Mouse (Mus musculus) liver, adult 2 months (tissue): ENCODE results near the gene Cmas. TPM values are rescaled to one million over a fixed set of nuclear protein-coding genes. Genes with fewer than 3 reads are reported as not detected.
A peak's percentile ranks its signal among the peaks of the same experiment; 100 is the strongest.

Experiments
- DNase-seq: peaks from one replicate; pipeline ENCODE4 v3.0.0-alpha.2; 2011; ENCODE audit warnings: low read depth, low spot score; ENCODE audit errors: extremely low read depth
- H3K27ac ChIP-seq: fragments of 200-500 bp; replicated peaks from 2 replicates; pipeline ENCODE4 v1.5.1; 2012; ENCODE audit warnings: low read depth, mild to moderate bottlenecking, control low read depth, inconsistent platforms, low read length; ENCODE audit not compliant: insufficient read depth
- H3K27me3 ChIP-seq: fragments of 200-500 bp; 2 replicates; pipeline ENCODE4 v1.6.1; 2012; ENCODE audit warnings: mild to moderate bottlenecking, moderate library complexity, low read length, inconsistent platforms; ENCODE audit not compliant: control insufficient read depth, insufficient read depth
- H3K36me3 ChIP-seq: fragments of 200-500 bp; 2 replicates; pipeline ENCODE4 v1.6.1; 2012; ENCODE audit warnings: low read length, inconsistent platforms; ENCODE audit not compliant: control insufficient read depth, insufficient read depth
- H3K4me1 ChIP-seq: fragments of 200-500 bp; 2 replicates; pipeline ENCODE4 v1.6.1; 2011; ENCODE audit warnings: low read length; ENCODE audit not compliant: control insufficient read depth, insufficient read depth
- H3K4me3 ChIP-seq: fragments of 200-500 bp; 2 replicates; pipeline ENCODE4 v1.5.1; 2011; ENCODE audit warnings: low read depth, mild to moderate bottlenecking, control low read depth, low read length, moderate library complexity; ENCODE audit not compliant: insufficient read depth
- H3K79me2 ChIP-seq: fragments of 200-500 bp; 2 replicates; pipeline ENCODE4 v1.6.1; 2012; ENCODE audit warnings: inconsistent platforms, mild to moderate bottlenecking, low read length, moderate library complexity; ENCODE audit not compliant: control insufficient read depth, insufficient read depth
- H3K9ac ChIP-seq: fragments of 200-500 bp; 2 replicates; pipeline ENCODE4 v1.6.1; 2012; ENCODE audit warnings: low read depth, mild to moderate bottlenecking, control low read depth, inconsistent platforms, low read length
- CTCF ChIP-seq: fragments of 200-500 bp; IDR thresholded peaks from 2 replicates; pipeline ENCODE4 v1.5.1; 2011; ENCODE audit warnings: low read depth, low read length, control low read depth
- POLR2A ChIP-seq: fragments of 200-500 bp; IDR thresholded peaks from 2 replicates; pipeline ENCODE4 v1.6.1; 2011; ENCODE audit warnings: low read length, control low read depth; ENCODE audit not compliant: insufficient read depth; ENCODE audit errors: extremely low read depth
- WGBS: fragments of 180-500 bp; shearing (Covaris S2); methylation state at CpG from one replicate; pipeline ENCODE4 v1.1.7; 2018; 5-methylcytosine and 5-hydroxymethylcytosine counted together
- polyA plus RNA-seq: library from polyadenylated mRNA; depleted of rRNA; stranded (reverse); fragments of >200 nt; gene quantifications from 2 replicates; pipeline ENCODE4 v1.2.3, GENCODE M21; 2012
- total RNA-seq: library from RNA; depleted of rRNA; stranded (reverse); fragments of >200 nt; gene quantifications from 2 replicates; pipeline ENCODE4 v1.2.3, GENCODE M21; 2014

The Cmas gene
- total and polyA plus RNA-seq, 2 experiments: 14.1 to 40.1 TPM

GRCm38 (mm10) chr6:142752331-142753246 lies 3.9 kb upstream of the Cmas start:
- H3K9ac ChIP-seq: peak overlapping the region; percentile 17; the same call in 1 of the 2 replicates
- TF ChIP-seq CTCF (no peak), POLR2A (no peak)
- no peaks in the 10 kb centered on the region for H3K27me3 ChIP-seq
- no peaks in the 10 kb centered on the region for H3K36me3 ChIP-seq
- H3K27ac ChIP-seq: peak overlapping the region; percentile 72
- H3K79me2 ChIP-seq: peaks cover 7% of the 10 kb centered on the region; the same call in 1 of the 2 replicates
- peak overlapping the region; percentile 4; the same call in 1 of the 2 replicates for H3K4me3 ChIP-seq
- peak; percentile 91 for DNase-seq
- 26% methylated on average over 14 of the region's 14 CpGs for WGBS
- peaks cover 12% of the 10 kb centered on the region; the same call in 1 of the 2 replicates for H3K4me1 ChIP-seq

DNA sequence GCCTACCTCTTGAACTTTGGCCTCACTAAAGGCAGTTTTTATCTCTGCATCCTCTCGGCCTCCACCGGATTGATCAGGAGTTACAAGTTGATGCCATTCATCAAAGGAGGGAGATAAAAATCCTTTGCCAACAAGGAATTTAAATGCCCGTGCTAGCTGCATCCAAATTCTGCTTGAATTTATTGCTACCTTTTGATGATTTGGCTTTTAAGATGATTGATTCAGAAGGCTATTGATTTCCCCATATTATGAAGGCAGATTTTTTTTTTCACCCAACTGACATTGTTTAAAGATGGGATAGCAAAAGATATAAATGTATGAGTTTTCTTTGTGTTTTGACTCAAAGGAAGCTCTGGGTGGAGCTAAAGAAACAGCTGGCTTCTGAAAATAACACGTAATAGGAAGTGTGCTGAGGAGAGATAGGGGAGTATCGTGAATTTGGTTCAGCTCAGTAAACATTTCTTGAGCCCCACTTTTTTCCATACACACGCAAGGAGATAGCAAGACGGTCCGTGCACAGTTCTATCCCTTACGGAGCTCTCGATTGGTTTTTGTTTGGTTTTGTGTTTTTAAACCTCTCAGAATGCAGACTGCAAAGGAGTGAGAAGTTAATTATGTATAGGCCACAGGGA lies 964 bp downstream of the Cmas start:
- H3K4me1 ChIP-seq: peaks cover 10% of the 10 kb centered on the region
- peaks cover 15% of the 10 kb centered on the region for H3K36me3 ChIP-seq
- H3K27me3 ChIP-seq: no peaks in the 10 kb centered on the region
- peak overlapping the region; percentile 85 for H3K9ac ChIP-seq
- peak; percentile 68 for DNase-seq
- H3K27ac ChIP-seq: peak overlapping the region; percentile 80
- 28% methylated on average over 10 of the region's 10 CpGs for WGBS
- TF ChIP-seq CTCF (no peak), POLR2A (no peak)
- H3K4me3 ChIP-seq: peak overlapping the region; percentile 95
- peaks cover 24% of the 10 kb centered on the region for H3K79me2 ChIP-seq

DNA sequence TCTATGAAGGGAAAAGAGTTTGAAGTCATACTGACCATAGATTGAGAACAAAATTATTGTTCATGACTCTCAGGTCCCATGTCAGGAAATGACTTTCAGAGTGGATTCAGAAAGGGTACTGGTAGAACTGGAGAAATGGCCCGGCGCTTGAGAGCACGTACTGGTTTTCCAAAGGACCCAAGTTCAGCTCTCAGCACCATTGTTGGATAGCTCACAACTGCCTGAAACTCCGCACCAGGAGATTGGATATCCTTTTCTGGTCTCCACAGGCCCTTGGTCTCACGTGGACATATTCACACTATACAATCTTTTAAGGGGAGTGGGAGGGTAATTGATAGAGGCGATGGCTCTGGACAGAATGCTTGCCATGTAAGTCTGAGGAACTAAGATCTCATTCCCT lies 1.5 kb downstream of the Cmas start:
- no peak overlapping the region for H3K27ac ChIP-seq
- peak overlapping the region; percentile 27; the same call in 1 of the 2 replicates for H3K4me3 ChIP-seq
- WGBS: 85% methylated on average over 6 of the region's 6 CpGs
- no peak overlapping the region for H3K9ac ChIP-seq
- TF ChIP-seq CTCF (no peak), POLR2A (no peak)
- H3K4me1 ChIP-seq: peaks cover 8% of the 10 kb centered on the region
- no peaks in the 10 kb centered on the region for H3K27me3 ChIP-seq
- peaks cover 15% of the 10 kb centered on the region for H3K36me3 ChIP-seq
- no peak for DNase-seq
- peaks cover 24% of the 10 kb centered on the region for H3K79me2 ChIP-seq

DNA sequence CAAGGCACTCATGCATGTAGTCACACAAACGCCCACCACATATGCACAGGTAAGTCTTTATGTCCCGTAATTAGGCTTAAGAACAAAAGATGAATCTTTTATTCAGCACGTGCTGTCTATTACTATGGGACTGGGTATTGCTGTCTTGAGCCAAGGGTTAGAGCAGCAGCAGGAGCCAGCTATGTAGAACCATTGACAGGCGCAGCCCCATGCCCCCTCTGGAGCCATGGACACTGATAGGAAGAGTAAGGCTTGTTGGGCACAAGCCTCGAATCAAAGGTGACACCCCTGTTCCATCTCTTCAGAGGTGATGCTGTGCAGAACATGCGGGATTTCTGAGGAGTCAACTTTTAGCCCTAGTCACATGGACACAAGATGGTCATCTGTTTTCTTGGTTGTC lies 2.1 kb downstream of the Cmas start:
- Histone ChIP-seq H3K4me3 (no peak overlapping the region), H3K27ac (no peak overlapping the region), H3K27me3 (no peaks in the 10 kb centered on the region), H3K79me2 (peaks cover 24% of the 10 kb centered on the region), H3K9ac (no peak overlapping the region), H3K36me3 (peaks cover 15% of the 10 kb centered on the region), H3K4me1 (peaks cover 8% of the 10 kb centered on the region)
- WGBS: 94% methylated on average over 6 of the region's 6 CpGs
- DNase-seq: no peak
- no peak for TF ChIP-seq CTCF
- no peak for TF ChIP-seq POLR2A

DNA sequence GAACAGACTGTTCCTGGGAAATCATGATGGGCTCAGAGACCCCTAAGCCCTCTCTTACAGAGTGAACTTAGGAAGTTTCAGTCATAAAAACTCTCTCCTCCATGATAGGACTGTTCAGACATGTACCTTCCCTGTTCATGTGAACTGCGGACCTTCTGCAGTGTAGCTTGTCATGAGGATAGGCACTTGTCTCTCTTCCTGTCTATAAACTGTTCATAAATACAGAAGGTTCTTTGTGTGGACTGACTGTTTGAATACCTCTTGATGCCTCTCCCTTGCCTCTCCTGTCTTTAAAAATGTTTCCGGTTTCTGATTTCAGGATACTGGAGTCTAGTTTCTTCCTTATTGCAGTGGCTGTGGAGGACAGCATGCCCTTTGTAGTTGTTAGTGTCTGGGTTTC lies 3.1 kb downstream of the Cmas start:
- Histone ChIP-seq H3K27me3 (no peaks in the 10 kb centered on the region), H3K36me3 (peaks cover 21% of the 10 kb centered on the region), H3K79me2 (peaks cover 24% of the 10 kb centered on the region), H3K27ac (no peak overlapping the region), H3K4me3 (no peak overlapping the region), H3K9ac (no peak overlapping the region), H3K4me1 (peaks cover 8% of the 10 kb centered on the region)
- 85% methylated on average over 2 of the region's 2 CpGs for WGBS
- no peak for DNase-seq
- TF ChIP-seq POLR2A (no peak), CTCF (no peak)

DNA sequence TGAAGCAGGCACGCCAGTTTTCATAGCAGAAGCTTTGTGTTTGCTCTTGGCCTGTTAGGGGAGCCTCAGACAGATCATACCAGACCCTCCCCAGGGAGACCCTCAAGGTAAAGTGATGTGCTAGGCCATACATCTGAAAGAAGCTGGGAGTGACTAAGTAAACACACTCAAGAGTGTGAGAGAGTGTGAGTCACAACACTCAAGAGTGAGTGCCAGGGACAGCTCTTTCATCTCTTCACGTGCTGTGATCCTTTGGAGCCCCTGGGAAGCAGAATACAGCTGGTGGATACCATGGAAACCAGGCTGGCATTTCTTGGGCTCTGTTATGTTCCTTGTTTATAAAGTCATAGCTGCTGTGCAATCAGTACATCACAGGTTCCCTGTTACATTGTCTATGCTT lies 8.4 kb downstream of the Cmas start:
- TF ChIP-seq POLR2A: no peak
- no peak for TF ChIP-seq CTCF
- H3K9ac ChIP-seq: no peak overlapping the region
- no peak overlapping the region for H3K4me3 ChIP-seq
- H3K79me2 ChIP-seq: peaks cover 3% of the 10 kb centered on the region; the same call in 1 of the 2 replicates
- H3K36me3 ChIP-seq: peaks cover 49% of the 10 kb centered on the region
- WGBS: 98% methylated on average over 2 of the region's 2 CpGs
- DNase-seq: no peak
- no peaks in the 10 kb centered on the region for H3K27me3 ChIP-seq
- H3K27ac ChIP-seq: no peak overlapping the region
- H3K4me1 ChIP-seq: no peaks in the 10 kb centered on the region; the same call in 1 of the 2 replicates
